Mouse (Mus musculus) heart, adult 8-10 months (tissue): ENCODE data around the gene Gm9918. TPM values are rescaled to one million over a fixed set of nuclear protein-coding genes. Genes with fewer than 3 reads are reported as not detected.
A peak's percentile ranks its signal among the peaks of the same experiment; 100 is the strongest.
"Not testable (repeated sequence)": the region's sequence is repeated elsewhere in the genome, so short reads cannot be mapped to it uniquely, and the experiment has no call there.

Experiments
- DNase-seq: peaks from one replicate; pipeline ENCODE4 v3.0.0; 2022; ENCODE audit warnings: low spot score
- total RNA-seq, 4 experiments: library from RNA; stranded (reverse); gene quantifications; 2 replicates each; pipeline ENCODE4 v1.2.4; 2022

The Gm9918 gene
- not detected for total RNA-seq

DNA sequence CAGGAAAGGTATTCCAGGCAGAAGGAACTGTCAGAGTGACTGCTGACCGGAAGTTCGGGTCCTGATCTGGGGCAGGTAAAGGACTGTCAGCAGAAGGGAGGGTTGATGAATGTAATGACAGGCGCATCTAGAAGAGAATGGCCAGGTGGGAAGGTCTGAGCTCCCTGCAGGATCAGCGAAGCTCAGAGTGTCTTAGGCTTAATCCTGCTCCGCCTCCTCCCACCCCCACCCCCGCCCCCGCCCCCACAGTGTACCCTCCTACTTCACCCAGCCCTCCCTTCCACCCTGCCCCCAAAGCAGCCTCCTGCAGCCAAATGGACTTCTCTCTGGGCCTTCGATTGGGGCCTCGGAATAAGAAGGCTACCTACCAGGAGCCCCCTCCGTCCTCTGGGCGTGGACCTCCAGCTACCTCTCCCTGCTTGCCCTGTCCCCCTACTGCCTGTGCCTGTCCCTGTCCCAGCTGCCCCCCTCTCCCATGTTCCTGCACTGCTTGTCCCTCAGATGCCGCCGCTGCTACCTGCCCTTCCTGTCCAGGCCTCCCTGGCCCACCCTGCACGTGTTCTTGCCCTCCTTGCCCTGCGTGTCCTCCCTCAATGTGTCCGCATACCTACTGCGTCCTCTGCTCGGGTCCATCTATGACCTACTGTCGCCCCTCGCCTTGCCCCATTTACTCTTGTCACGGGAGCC is at the start of gene Gm9918:
Gene Gm9918, plus strand, starts transcription at position 290 of the 687 bp plus-strand sequence.
- no peak for DNase-seq

- no peak for DNase-seq
These were observed 48.0 kb upstream of the Gm9918 start for GRCm38 (mm10) chr15:102222386-102222785.

- DNase-seq = peak; percentile 75
These were observed 46.0 kb upstream of the Gm9918 start for GRCm38 (mm10) chr15:102224186-102224991.

- DNase-seq = no peak
These were observed 45.3 kb upstream of the Gm9918 start for GRCm38 (mm10) chr15:102224992-102225617.

- not testable (repeated sequence) for DNase-seq
These were observed 44.7 kb upstream of the Gm9918 start for GRCm38 (mm10) chr15:102225619-102226018.

GRCm38 (mm10) chr15:102230408-102231321 is 39.7 kb upstream of the Gm9918 start:
- no peak for DNase-seq

GRCm38 (mm10) chr15:102231748-102232147 is 38.6 kb upstream of the Gm9918 start, which contains the start of gene Itgb7:
Itgb7 (minus strand) TSS chr15:102231944.
- no peak for DNase-seq

- DNase-seq = no peak
These were observed 37.6 kb upstream of the Gm9918 start for GRCm38 (mm10) chr15:102232764-102233163.

GRCm38 (mm10) chr15:102233896-102234295 is 36.5 kb upstream of the Gm9918 start:
- no peak for DNase-seq

GRCm38 (mm10) chr15:102235371-102236027 is 34.9 kb upstream of the Gm9918 start:
- no peak for DNase-seq

DNA sequence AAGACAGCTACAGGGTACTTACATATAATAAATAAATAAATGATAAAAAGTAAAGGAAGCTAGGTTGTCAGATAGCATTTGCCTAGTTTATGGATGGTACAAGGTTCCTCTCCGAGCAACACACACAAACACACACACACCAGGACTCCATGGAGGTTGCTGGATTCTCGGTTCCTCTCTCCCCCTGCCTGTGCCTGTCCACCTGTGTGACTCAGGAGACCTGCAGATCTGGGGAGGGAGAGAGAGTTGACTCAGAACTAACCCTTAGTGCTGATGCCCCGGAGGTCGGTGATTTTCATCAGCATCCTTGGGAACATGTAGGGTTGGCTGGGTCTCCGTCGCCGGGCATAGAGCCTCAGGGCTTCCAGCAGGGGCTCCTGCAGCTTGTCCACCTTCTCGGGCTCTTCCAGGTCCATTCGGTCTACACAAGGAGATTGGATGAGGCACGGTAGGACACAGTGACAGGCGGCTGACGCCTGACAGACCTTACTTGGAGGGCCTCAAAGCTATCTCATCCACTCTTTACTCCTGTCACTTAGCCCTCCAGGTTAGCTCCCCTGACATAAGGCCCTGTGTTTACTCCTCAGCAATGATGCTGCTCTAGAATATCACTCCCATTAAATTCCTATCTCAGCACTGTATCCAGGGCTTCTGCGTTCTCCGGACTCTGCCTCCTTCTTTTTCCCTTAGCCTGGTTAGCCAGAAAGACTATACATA is 31.7 kb upstream of the Gm9918 start:
- no peak for DNase-seq

DNA sequence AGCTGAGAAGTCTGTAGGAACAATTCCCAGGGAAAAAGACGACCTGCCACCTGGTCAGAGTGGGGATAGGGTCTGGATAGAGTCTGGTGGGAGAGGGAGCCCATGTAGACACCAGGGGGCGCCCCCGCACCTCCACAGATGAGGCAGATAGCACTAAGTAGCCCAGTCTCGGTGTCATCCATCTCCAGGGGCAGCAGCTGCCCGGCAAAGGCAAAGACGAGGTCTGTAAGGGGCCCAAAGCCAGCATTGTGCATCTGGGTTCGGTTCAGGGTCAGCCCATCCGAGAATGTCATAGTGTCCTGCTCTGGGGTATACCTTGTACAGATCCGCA is 31.1 kb upstream of the Gm9918 start:
- peak; percentile 76 for DNase-seq

- no peak for DNase-seq
These were observed 30.5 kb upstream of the Gm9918 start for GRCm38 (mm10) chr15:102239851-102240250.

DNA sequence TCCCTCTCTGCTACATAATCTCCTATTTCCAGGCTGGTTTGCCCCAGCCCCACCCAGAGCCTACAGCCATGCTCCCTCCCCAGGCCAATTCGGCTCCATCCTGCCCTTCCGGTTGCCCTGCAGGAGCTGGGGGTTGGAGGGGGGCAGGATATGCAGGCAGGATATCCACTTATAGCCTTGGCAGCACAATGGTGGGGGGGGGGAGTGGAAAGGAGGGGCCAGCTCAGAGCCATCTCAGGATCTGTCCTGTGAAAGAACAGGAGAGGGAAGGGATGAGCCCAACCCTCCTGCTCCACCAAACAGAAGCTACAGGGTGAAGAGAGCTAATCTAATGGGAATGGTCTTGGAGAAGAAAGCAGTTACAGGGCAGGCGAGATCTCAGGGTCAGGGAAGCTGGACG is 29.8 kb upstream of the Gm9918 start:
- peak; percentile 61 for DNase-seq

- no peak for DNase-seq
These were observed 27.7 kb upstream of the Gm9918 start for GRCm38 (mm10) chr15:102242404-102243228.

DNA sequence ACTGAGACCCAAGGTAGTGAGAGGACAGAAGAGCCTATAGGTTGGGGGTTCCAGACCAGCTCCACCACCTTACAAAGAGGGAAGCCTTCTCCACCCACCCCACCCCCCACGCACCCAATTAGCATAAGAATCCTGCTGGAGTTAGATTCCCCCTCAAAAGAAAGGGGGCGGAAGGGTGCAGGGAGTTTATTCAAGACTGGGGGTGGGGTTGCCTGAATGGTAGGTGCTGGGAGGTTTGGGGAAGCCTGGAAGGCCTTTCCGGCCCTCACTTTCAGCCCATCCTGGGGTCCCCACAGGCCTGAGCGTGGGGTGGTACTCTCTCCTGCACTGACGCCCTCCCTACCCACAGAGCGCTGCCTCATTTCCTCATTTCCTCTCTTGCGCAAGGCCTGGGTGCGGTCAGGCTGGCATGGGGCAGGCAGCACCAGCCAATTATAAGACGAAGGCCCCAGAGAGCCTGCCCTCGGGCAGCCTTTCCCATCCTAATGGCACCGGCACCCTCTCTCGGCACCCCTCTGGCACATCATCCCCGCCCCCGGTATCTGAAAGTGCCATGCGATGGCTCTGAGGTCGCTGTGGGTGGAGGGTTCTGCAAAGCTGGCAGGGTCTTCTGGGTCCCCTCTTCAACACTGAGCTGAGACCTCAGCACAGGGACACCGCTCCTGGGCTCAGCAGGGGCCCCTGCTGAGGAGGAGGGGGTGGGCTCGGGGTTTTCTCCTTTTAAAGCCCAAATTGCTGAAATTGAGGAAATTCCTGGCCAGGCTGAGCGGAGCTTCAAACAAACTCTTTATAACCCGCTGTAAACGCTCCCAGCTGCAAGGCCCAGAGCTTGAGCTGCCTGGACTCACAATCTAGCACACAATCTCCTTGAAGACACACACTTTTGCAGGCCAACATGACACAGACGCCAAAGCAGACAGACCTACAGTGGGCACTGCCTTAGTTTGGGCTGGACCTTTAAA is 26.9 kb upstream of the Gm9918 start:
- peak; percentile 76 for DNase-seq

- no peak for DNase-seq
These were observed 25.8 kb upstream of the Gm9918 start for GRCm38 (mm10) chr15:102244306-102245191.
